Mouse (Mus musculus) bone marrow macrophage, adult 2 months (primary cell): Measurements from ENCODE around the gene Gm17409.
A peak's percentile ranks its signal among the peaks of the same experiment; 100 is the strongest.

Experiments used
- CTCF ChIP-seq: IDR thresholded peaks from 2 replicates; pipeline ENCODE4 v1.5.1; 2012; ENCODE audit warnings: low read depth, mild to moderate bottlenecking, low read length, moderate library complexity
- POLR2A ChIP-seq: IDR thresholded peaks from 2 replicates; pipeline ENCODE4 v1.6.1; 2012; ENCODE audit warnings: mild to moderate bottlenecking, low read depth, low read length, borderline replicate concordance

- TF ChIP-seq CTCF, result peak; percentile 51
- TF ChIP-seq POLR2A, result no peak
Measured at GRCm38 (mm10) chr2:58458820-58459371, 11.0 kb upstream of the Gm17409 start.
